Mouse (Mus musculus): ENCODE results near the gene Zfp768. TPM values are rescaled to one million over a fixed set of nuclear protein-coding genes. Genes with fewer than 3 reads are reported as not detected.

Zfp768 gene
- polyA plus RNA-seq (2021; fragmentation: Nextera tagmentation): 1.9 and 2.1 TPM in 2 replicates
- long read RNA-seq, experiment 1, partial matches to known transcripts: 0 of 3 reads
- long read RNA-seq, experiment 1, other reads (novel, unspliced or antisense): 1 of 3 reads
- long read RNA-seq, experiment 2, transcript Zfp768-201 (2 exons, 2,356 nt): major isoform, 12 of 14 reads
- long read RNA-seq, experiment 2, partial matches to known transcripts: 0 of 14 reads
- long read RNA-seq, experiment 2, other reads (novel, unspliced or antisense): 2 of 14 reads

GRCm38 (mm10) chr7:127345512-127346325 is at the start of gene Zfp768:
TSS of gene Zfp768 (minus strand) at chr7:127345589.

GRCm38 (mm10) chr7:127393157-127393943 is 48.0 kb upstream of the Zfp768 start, which contains the start of gene E430018J23Rik:
TSS of gene E430018J23Rik (minus strand) at chr7:127393629.

DNA sequence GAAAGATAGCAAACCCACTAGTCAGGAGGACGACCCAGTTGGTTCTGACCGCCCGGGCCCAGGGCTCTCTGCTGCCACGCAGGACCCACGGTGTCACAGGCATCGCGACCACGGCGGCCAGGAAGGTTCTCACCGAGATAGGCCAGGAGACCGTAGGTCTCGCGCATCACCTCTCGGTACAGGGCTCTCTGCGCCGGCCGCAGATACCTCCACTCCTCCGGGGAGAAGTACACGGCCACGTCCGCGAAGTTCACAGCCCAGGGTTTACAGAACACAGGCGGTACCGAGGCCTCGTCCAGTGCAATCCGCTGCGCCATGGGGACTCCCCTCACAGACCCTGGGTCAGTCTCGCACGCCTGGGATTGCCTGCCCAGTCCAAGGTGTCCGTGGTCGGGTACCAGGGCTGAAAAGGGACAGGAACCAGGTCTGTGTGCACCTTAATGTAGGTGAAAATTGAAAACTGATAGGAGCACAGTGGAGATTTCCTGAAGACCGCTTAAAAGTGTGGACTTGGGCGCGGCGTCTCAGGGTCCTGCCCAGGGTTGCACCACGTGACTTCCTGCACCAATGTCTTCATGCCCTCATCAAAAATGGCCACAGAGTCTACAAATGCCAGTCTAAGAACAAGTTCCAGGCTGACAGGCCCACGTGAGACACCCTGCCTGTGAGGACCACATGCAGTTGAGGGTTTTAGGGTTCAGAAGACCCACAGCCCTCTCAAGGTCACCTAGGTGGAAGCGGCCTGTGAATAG is 41.4 kb upstream of the Zfp768 start, which contains the start of gene 9130019O22Rik:
TSS of gene 9130019O22Rik (minus strand) at position 526 of the 752 bp plus-strand sequence.

GRCm38 (mm10) chr7:127375271-127376245 is 30.2 kb upstream of the Zfp768 start, which contains the start of gene Zfp747:
TSS of gene Zfp747 (minus strand) at chr7:127376050.

DNA sequence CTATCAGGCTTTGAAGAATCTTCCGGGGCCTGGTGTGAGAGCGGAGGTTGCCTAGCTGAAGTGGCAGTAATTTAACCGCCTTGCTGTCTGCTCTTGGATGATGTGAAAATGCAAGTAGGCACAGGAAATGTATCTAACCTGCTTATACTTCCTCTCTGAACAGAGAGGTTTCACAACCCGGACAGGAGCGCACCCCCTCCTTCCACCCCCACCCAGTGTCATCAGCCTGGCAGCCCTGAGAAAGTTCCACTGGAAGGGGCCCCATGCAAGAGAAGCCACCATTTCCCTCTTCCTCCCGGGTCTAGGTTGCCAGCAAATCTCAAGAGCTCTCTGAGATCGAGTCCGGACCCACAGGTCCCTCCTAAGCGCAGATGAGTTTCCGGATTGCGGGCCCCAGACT is 49.3 kb downstream of the Zfp768 start, which contains the start of gene Itgal:
TSS of gene Itgal (plus strand) at position 163 of the 400 bp plus-strand sequence.

Other genes with a start within 250 kb of the Zfp768 start
- 0.89 and 0.97 TPM in 2 replicates for gene Qprt, start 223.4 kb downstream of the Zfp768 start, polyA plus RNA-seq (2021; fragmentation: Nextera tagmentation)
- gene Spn, start 207.8 kb downstream of the Zfp768 start, polyA plus RNA-seq (2021; fragmentation: Nextera tagmentation): 0.06 TPM in 1 of 2 replicates, not detected in the other
- 30.0 and 34.9 TPM in 2 replicates for gene Cd2bp2, start 149.5 kb downstream of the Zfp768 start, polyA plus RNA-seq (2021; fragmentation: Nextera tagmentation)
- gene Tbc1d10b, start 137.1 kb downstream of the Zfp768 start, polyA plus RNA-seq (2021; fragmentation: Nextera tagmentation): 8.5 and 9.3 TPM in 2 replicates
- 4.1 and 5.1 TPM in 2 replicates for gene Mylpf, start 136.7 kb downstream of the Zfp768 start, polyA plus RNA-seq (2021; fragmentation: Nextera tagmentation)
- 12.1 and 12.3 TPM in 2 replicates for gene Zfp553, start 112.5 kb downstream of the Zfp768 start, polyA plus RNA-seq (2021; fragmentation: Nextera tagmentation)
- gene Sept1, start 112.5 kb downstream of the Zfp768 start, polyA plus RNA-seq (2021; fragmentation: Nextera tagmentation): 1.3 and 2.0 TPM in 2 replicates
- gene Zfp771, start 101.3 kb downstream of the Zfp768 start, polyA plus RNA-seq (2021; fragmentation: Nextera tagmentation): 61.1 and 73.1 TPM in 2 replicates
- gene Dctpp1, start 84.9 kb downstream of the Zfp768 start, polyA plus RNA-seq (2021; fragmentation: Nextera tagmentation): 66.6 and 67.2 TPM in 2 replicates
- 60.4 and 69.7 TPM in 2 replicates for gene Sephs2, start 71.5 kb downstream of the Zfp768 start, polyA plus RNA-seq (2021; fragmentation: Nextera tagmentation)
- gene Itgal, start 49.3 kb downstream of the Zfp768 start, polyA plus RNA-seq (2021; fragmentation: Nextera tagmentation): 0.04 and 0.14 TPM in 2 replicates
- 3.3 and 3.5 TPM in 2 replicates for gene Zfp747, start 30.5 kb upstream of the Zfp768 start, polyA plus RNA-seq (2021; fragmentation: Nextera tagmentation)
- 1.6 and 2.0 TPM in 2 replicates for gene 9130019O22Rik, start 41.6 kb upstream of the Zfp768 start, polyA plus RNA-seq (2021; fragmentation: Nextera tagmentation)
- 3.6 TPM in 2 replicates for gene E430018J23Rik, start 48.0 kb upstream of the Zfp768 start, polyA plus RNA-seq (2021; fragmentation: Nextera tagmentation)
- gene Zfp764, start 61.2 kb upstream of the Zfp768 start, polyA plus RNA-seq (2021; fragmentation: Nextera tagmentation): 2.1 and 3.2 TPM in 2 replicates
- gene Zfp688, start 76.5 kb upstream of the Zfp768 start, polyA plus RNA-seq (2021; fragmentation: Nextera tagmentation): 30.1 and 32.4 TPM in 2 replicates
- 3.2 TPM in 2 replicates for gene Zfp689, start 103.6 kb upstream of the Zfp768 start, polyA plus RNA-seq (2021; fragmentation: Nextera tagmentation)
- gene Prr14, start 114.0 kb upstream of the Zfp768 start, polyA plus RNA-seq (2021; fragmentation: Nextera tagmentation): 13.1 and 16.1 TPM in 2 replicates
- 4.1 and 5.4 TPM in 2 replicates for gene Fbrs, start 133.6 kb upstream of the Zfp768 start, polyA plus RNA-seq (2021; fragmentation: Nextera tagmentation)
- gene Srcap, start 166.4 kb upstream of the Zfp768 start, polyA plus RNA-seq (2021; fragmentation: Nextera tagmentation): 11.6 and 14.6 TPM in 2 replicates
- 1.3 and 2.9 TPM in 2 replicates for gene Gm42715, start 174.0 kb upstream of the Zfp768 start, polyA plus RNA-seq (2021; fragmentation: Nextera tagmentation)
- gene Tmem265, start 215.8 kb upstream of the Zfp768 start, polyA plus RNA-seq (2021; fragmentation: Nextera tagmentation): 0.69 TPM in 1 of 2 replicates, not detected in the other
- gene Phkg2, start 227.8 kb upstream of the Zfp768 start, polyA plus RNA-seq (2021; fragmentation: Nextera tagmentation): 17.9 and 19.5 TPM in 2 replicates
- 14.1 and 19.3 TPM in 2 replicates for gene Ccdc189, start 243.0 kb upstream of the Zfp768 start, polyA plus RNA-seq (2021; fragmentation: Nextera tagmentation)
- 8.5 and 10.1 TPM in 2 replicates for gene Rnf40, start 243.2 kb upstream of the Zfp768 start, polyA plus RNA-seq (2021; fragmentation: Nextera tagmentation)

All from layer of hippocampus, adult 6 months (tissue).